Mouse (Mus musculus) limb, embryonic 10.5 days (tissue): Measurements from ENCODE around the gene Aldh3a2. TPM values are rescaled to one million over a fixed set of nuclear protein-coding genes. Genes with fewer than 3 reads are reported as not detected.
"Not testable (repeated sequence)": the region's sequence is repeated elsewhere in the genome, so short reads cannot be mapped to it uniquely, and the experiment has no call there.

Source experiments
- DNase-seq: peaks from one replicate; pipeline ENCODE4 v3.0.0-alpha.2; 2017; ENCODE audit warnings: low spot score
- H3K27ac ChIP-seq: fragments of 300-500 bp; sonication (generic); 2 replicates; pipeline ENCODE4 v1.5.1; 2016; ENCODE audit warnings: mild to moderate bottlenecking
- H3K27me3 ChIP-seq: fragments of 300-500 bp; sonication (generic); 2 replicates; pipeline ENCODE4 v1.6.1; 2016; ENCODE audit warnings: low read depth, mild to moderate bottlenecking; ENCODE audit not compliant: poor library complexity, severe bottlenecking
- H3K36me3 ChIP-seq: fragments of 300-500 bp; sonication (generic); 2 replicates; pipeline ENCODE4 v1.6.1; 2016; ENCODE audit warnings: mild to moderate bottlenecking, moderate library complexity
- H3K4me1 ChIP-seq: fragments of 300-500 bp; sonication (generic); 2 replicates; pipeline ENCODE4 v1.6.1; 2016
- H3K4me3 ChIP-seq: fragments of 300-500 bp; sonication (generic); 2 replicates; pipeline ENCODE4 v1.5.1; 2016; ENCODE audit warnings: mild to moderate bottlenecking, moderate library complexity
- H3K9me3 ChIP-seq: fragments of 300-500 bp; sonication (generic); replicated peaks from 2 replicates; pipeline ENCODE4 v1.6.1; 2016; ENCODE audit warnings: mild to moderate bottlenecking
- WGBS: fragments of 180-500 bp; shearing (Covaris S2); methylation state at CpG from one replicate; pipeline ENCODE4 v1.1.7; 2016; 5-methylcytosine and 5-hydroxymethylcytosine counted together
- polyA plus RNA-seq: library from polyadenylated mRNA; unstranded; fragments of >200 nt; fragmentation: Nextera tagmentation; extraction: Ambion mirVana; gene quantifications from 2 replicates; pipeline ENCODE4 v1.2.1, GENCODE M21; 2016

Gene Aldh3a2
- 12.7 and 15.1 TPM in 2 replicates for polyA plus RNA-seq

- Histone ChIP-seq H3K27ac (peak within 1 kb of the TSS; percentile 93), H3K36me3 (peaks cover 15% of the 10 kb centered on the region), H3K27me3 (peaks cover 10% of the 10 kb centered on the region; the same call in 1 of the 2 replicates), H3K4me3 (peak within 1 kb of the TSS; percentile 71), H3K9me3 (no peaks in the 10 kb centered on the region), H3K4me1 (peaks cover 6% of the 10 kb centered on the region)
- 2% methylated on average over 58 of the region's 58 CpGs for WGBS
- peak; percentile 96 for DNase-seq
Observed at GRCm38 (mm10) chr11:61266551-61267533, at the start of gene Aldh3a2. Gene Aldh3a2 (minus strand): TSS chr11:61267464.

- no peak for DNase-seq
- H3K9me3 ChIP-seq, result no peaks in the 10 kb centered on the region
- H3K4me3 ChIP-seq, result no peak overlapping the region
- no peak overlapping the region for H3K27ac ChIP-seq
- no peaks in the 10 kb centered on the region for H3K27me3 ChIP-seq
- no peaks in the 10 kb centered on the region for H3K36me3 ChIP-seq
- 81% methylated on average over 2 of the region's 2 CpGs for WGBS
- no peaks in the 10 kb centered on the region; the same call in 1 of the 2 replicates for H3K4me1 ChIP-seq
Observed at GRCm38 (mm10) chr11:61316864-61317263, 49.6 kb upstream of the Aldh3a2 start.

- H3K4me3 ChIP-seq, result no peak overlapping the region
- H3K27ac ChIP-seq, result no peak overlapping the region
- no peaks in the 10 kb centered on the region for H3K27me3 ChIP-seq
- no peaks in the 10 kb centered on the region for H3K36me3 ChIP-seq
- no peak for DNase-seq
- WGBS, result 77% methylated on average over 7 of the region's 7 CpGs
- H3K4me1 ChIP-seq, result peaks cover 13% of the 10 kb centered on the region
- H3K9me3 ChIP-seq, result no peaks in the 10 kb centered on the region
Observed at GRCm38 (mm10) chr11:61310321-61310720, 43.1 kb upstream of the Aldh3a2 start.

GRCm38 (mm10) chr11:61309831-61310230 is 42.6 kb upstream of the Aldh3a2 start:
- Histone ChIP-seq H3K27me3 (no peaks in the 10 kb centered on the region), H3K4me1 (peaks cover 13% of the 10 kb centered on the region), H3K27ac (no peak overlapping the region), H3K4me3 (no peak overlapping the region), H3K9me3 (no peaks in the 10 kb centered on the region), H3K36me3 (no peaks in the 10 kb centered on the region)
- DNase-seq, result no peak
- 65% methylated on average over 12 of the region's 12 CpGs for WGBS

- no peaks in the 10 kb centered on the region for H3K9me3 ChIP-seq
- no peak overlapping the region for H3K4me3 ChIP-seq
- no peaks in the 10 kb centered on the region for H3K27me3 ChIP-seq
- no peaks in the 10 kb centered on the region for H3K36me3 ChIP-seq
- WGBS, result 42% methylated on average over 7 of the region's 7 CpGs
- H3K4me1 ChIP-seq, result peaks cover 13% of the 10 kb centered on the region
- DNase-seq, result no peak
- no peak overlapping the region for H3K27ac ChIP-seq
Observed at GRCm38 (mm10) chr11:61307795-61308194, 40.5 kb upstream of the Aldh3a2 start.

- no peaks in the 10 kb centered on the region for H3K9me3 ChIP-seq
- H3K4me3 ChIP-seq, result no peak overlapping the region
- no peaks in the 10 kb centered on the region for H3K36me3 ChIP-seq
- DNase-seq, result no peak
- WGBS, result 80% methylated on average over 4 of the region's 4 CpGs
- H3K4me1 ChIP-seq, result peaks cover 15% of the 10 kb centered on the region
- H3K27ac ChIP-seq, result no peak overlapping the region
- H3K27me3 ChIP-seq, result no peaks in the 10 kb centered on the region
Observed at GRCm38 (mm10) chr11:61305377-61305776, 38.1 kb upstream of the Aldh3a2 start.

- not testable (repeated sequence) for DNase-seq, H3K27ac ChIP-seq, H3K9me3 ChIP-seq, H3K27me3 ChIP-seq, H3K4me1 ChIP-seq, H3K4me3 ChIP-seq, H3K36me3 ChIP-seq
- WGBS, result 95% methylated on average over 6 of the region's 10 CpGs
Observed at GRCm38 (mm10) chr11:61304535-61304934, 37.3 kb upstream of the Aldh3a2 start.

GRCm38 (mm10) chr11:61300716-61301392 is 33.6 kb upstream of the Aldh3a2 start:
- 18% methylated on average over 14 of the region's 16 CpGs for WGBS
- no peaks in the 10 kb centered on the region for H3K36me3 ChIP-seq
- no peaks in the 10 kb centered on the region for H3K27me3 ChIP-seq
- H3K4me1 ChIP-seq, result peaks cover 8% of the 10 kb centered on the region
- DNase-seq, result peak; percentile 45
- H3K27ac ChIP-seq, result peak overlapping the region; percentile 59
- peak overlapping the region; percentile 23 for H3K4me3 ChIP-seq
- no peaks in the 10 kb centered on the region for H3K9me3 ChIP-seq

GRCm38 (mm10) chr11:61300205-61300604 is 32.9 kb upstream of the Aldh3a2 start:
- H3K9me3 ChIP-seq, result no peaks in the 10 kb centered on the region
- DNase-seq, result no peak
- no peaks in the 10 kb centered on the region for H3K27me3 ChIP-seq
- H3K4me3 ChIP-seq, result no peak overlapping the region
- 51% methylated on average over 3 of the region's 3 CpGs for WGBS
- no peaks in the 10 kb centered on the region for H3K36me3 ChIP-seq
- peaks cover 8% of the 10 kb centered on the region for H3K4me1 ChIP-seq
- 0 out of 2 replicates have a peak overlapping the region, but pooled peaks have one; percentile 59 for H3K27ac ChIP-seq

- no peaks in the 10 kb centered on the region for H3K36me3 ChIP-seq
- no peaks in the 10 kb centered on the region for H3K9me3 ChIP-seq
- no peak for DNase-seq
- H3K4me1 ChIP-seq, result peaks cover 8% of the 10 kb centered on the region
- H3K4me3 ChIP-seq, result no peak overlapping the region
- no peak overlapping the region for H3K27ac ChIP-seq
- 78% methylated on average over 2 of the region's 2 CpGs for WGBS
- no peaks in the 10 kb centered on the region for H3K27me3 ChIP-seq
Observed at GRCm38 (mm10) chr11:61297901-61298300, 30.6 kb upstream of the Aldh3a2 start.

GRCm38 (mm10) chr11:61297326-61297725 is 30.1 kb upstream of the Aldh3a2 start:
- 75% methylated on average over 2 of the region's 2 CpGs for WGBS
- DNase-seq, result no peak
- H3K27me3 ChIP-seq, result no peaks in the 10 kb centered on the region
- H3K9me3 ChIP-seq, result no peaks in the 10 kb centered on the region
- no peak overlapping the region for H3K4me3 ChIP-seq
- H3K36me3 ChIP-seq, result no peaks in the 10 kb centered on the region
- no peak overlapping the region for H3K27ac ChIP-seq
- peaks cover 8% of the 10 kb centered on the region for H3K4me1 ChIP-seq

GRCm38 (mm10) chr11:61296556-61296955 is 29.3 kb upstream of the Aldh3a2 start:
- H3K27me3 ChIP-seq, result no peaks in the 10 kb centered on the region
- H3K27ac ChIP-seq, result no peak overlapping the region
- H3K36me3 ChIP-seq, result no peaks in the 10 kb centered on the region
- no peak for DNase-seq
- no peaks in the 10 kb centered on the region for H3K9me3 ChIP-seq
- peaks cover 8% of the 10 kb centered on the region for H3K4me1 ChIP-seq
- 85% methylated on average over 1 of the region's 1 CpGs for WGBS
- H3K4me3 ChIP-seq, result no peak overlapping the region

GRCm38 (mm10) chr11:61295556-61295955 is 28.3 kb upstream of the Aldh3a2 start:
- Histone ChIP-seq H3K27me3 (no peaks in the 10 kb centered on the region), H3K36me3 (no peaks in the 10 kb centered on the region), H3K4me1 (peaks cover 2% of the 10 kb centered on the region), H3K4me3 (no peak overlapping the region), H3K9me3 (no peaks in the 10 kb centered on the region), H3K27ac (no peak overlapping the region)
- WGBS, result 91% methylated on average over 2 of the region's 2 CpGs
- DNase-seq, result no peak
